Mouse (Mus musculus): ENCODE measurements around the gene Cops2. TPM values are rescaled to one million over a fixed set of nuclear protein-coding genes. Genes with fewer than 3 reads are reported as not detected.

The Cops2 gene
- 63.6 and 80.4 TPM in 2 replicates for polyA plus RNA-seq (2015; fragmentation: Nextera tagmentation; extraction: Ambion mirVana)

DNA sequence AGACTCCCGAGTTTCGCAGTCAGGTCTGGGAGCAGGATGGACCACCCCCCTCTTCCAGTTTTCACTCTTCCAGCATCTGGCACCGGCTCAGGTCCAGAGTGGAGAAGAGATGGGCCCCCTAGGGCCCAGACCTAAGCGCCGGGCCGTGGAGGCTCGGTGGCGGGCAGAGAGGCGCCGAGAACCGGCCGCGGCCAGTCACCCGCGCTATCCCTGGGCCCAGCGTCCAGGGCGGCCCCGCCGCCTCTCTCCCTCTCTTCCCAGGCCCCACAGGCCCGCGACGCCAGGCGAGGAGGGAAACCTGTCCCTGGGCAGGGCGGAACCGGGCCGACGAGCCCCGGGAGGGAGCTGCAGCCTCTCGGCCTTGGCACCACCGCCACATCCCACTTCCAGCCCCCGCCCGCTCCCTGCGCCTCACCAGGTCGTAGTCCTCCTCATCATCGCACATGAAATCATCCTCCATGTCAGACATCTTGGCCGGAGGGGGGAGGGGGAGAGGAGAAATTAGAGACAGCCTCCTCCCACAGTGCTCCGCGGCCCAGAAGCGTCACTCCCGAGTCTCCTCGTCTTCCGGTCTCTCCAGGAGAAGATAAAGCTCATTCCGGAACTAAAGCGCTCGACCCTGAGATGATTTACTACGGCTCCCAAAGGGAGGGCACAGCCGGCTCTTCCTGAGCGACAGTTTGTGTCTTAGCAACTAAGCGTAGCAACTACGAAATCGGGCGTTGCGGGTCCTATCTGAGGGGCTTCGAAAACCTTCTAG lies at the start of gene Cops2, which contains the start of gene Galk2:
Gene Cops2 (minus strand): TSS at position 619 of the 760 bp plus-strand sequence.
Gene Galk2 (plus strand): TSS at position 589 of the 760 bp plus-strand sequence.
- H3K27me3 ChIP-seq (replicated peaks; ENCODE audit: control insufficient read depth, insufficient read depth, low read length): no peaks in the 10 kb centered on the region
- ATAC-seq: peak; percentile 99
- H3K27ac ChIP-seq (ENCODE audit: low read length): peak within 1 kb of the TSS; percentile 82
- peak within 1 kb of the TSS; percentile 80 for H3K4me3 ChIP-seq (replicated peaks; ENCODE audit: low read length)
- H3K9me3 ChIP-seq (ENCODE audit: control insufficient read depth, low read length): no peaks in the 10 kb centered on the region
- peak within 1 kb of the TSS; percentile 89 for H3K9ac ChIP-seq (replicated peaks; ENCODE audit: low read depth, low read length)
- peaks cover 9% of the 10 kb centered on the region for H3K4me1 ChIP-seq (replicated peaks; ENCODE audit: control insufficient read depth, insufficient read depth, low read length)
- under 1% methylated on average over 49 of the region's 54 CpGs for WGBS
- H3K4me2 ChIP-seq (ENCODE audit: low read length): peak within 1 kb of the TSS; percentile 70
- no peaks in the 10 kb centered on the region for H3K36me3 ChIP-seq (ENCODE audit: control insufficient read depth, insufficient read depth)

DNA sequence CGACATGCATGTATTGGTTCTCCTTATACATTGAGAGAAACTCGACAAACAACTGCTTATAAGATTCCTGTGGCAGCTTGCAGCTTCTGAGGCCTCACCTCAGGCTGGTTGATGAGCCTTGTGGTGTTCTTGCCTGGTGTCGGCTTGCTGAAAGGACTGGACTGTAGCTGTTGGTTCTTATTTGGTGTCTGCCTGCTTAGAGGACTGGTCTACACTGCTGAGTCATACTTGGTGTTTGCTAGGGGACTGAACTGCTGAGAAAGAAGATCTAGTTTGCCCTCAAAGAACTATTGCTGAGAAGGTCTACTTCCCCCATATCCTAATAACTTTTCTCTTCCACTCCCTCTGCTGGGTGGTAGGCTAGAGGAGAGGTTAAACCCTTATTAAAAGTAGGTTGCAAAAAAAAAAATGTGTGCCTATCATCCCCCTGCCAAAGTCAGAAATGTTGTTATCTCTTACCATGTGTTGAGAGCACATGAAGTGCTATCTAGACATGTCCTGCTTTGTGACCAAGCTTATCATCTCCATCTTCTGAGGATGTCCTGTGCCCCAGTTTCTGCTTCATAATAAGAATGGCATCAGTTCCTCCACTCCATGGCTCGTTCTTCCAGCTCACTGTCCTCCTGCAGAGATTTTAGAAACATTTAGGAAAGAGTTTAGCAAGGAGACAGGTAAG lies 48.8 kb upstream of the Cops2 start:
- no peak overlapping the region for H3K4me2 ChIP-seq (ENCODE audit: low read length)
- H3K4me1 ChIP-seq (replicated peaks; ENCODE audit: control insufficient read depth, insufficient read depth, low read length): 0 out of 2 replicates have a peak, but pooled peaks cover 4% of the 10 kb centered on the region
- no peak for ATAC-seq
- H3K36me3 ChIP-seq (ENCODE audit: control insufficient read depth, insufficient read depth): no peaks in the 10 kb centered on the region
- H3K4me3 ChIP-seq (replicated peaks; ENCODE audit: low read length): no peak overlapping the region
- 86% methylated on average over 4 of the region's 4 CpGs for WGBS
- no peak overlapping the region for H3K9ac ChIP-seq (replicated peaks; ENCODE audit: low read depth, low read length)
- no peak overlapping the region for H3K27ac ChIP-seq (ENCODE audit: low read length)
- H3K27me3 ChIP-seq (replicated peaks; ENCODE audit: control insufficient read depth, insufficient read depth, low read length): no peaks in the 10 kb centered on the region
- H3K9me3 ChIP-seq (ENCODE audit: control insufficient read depth, low read length): no peaks in the 10 kb centered on the region

DNA sequence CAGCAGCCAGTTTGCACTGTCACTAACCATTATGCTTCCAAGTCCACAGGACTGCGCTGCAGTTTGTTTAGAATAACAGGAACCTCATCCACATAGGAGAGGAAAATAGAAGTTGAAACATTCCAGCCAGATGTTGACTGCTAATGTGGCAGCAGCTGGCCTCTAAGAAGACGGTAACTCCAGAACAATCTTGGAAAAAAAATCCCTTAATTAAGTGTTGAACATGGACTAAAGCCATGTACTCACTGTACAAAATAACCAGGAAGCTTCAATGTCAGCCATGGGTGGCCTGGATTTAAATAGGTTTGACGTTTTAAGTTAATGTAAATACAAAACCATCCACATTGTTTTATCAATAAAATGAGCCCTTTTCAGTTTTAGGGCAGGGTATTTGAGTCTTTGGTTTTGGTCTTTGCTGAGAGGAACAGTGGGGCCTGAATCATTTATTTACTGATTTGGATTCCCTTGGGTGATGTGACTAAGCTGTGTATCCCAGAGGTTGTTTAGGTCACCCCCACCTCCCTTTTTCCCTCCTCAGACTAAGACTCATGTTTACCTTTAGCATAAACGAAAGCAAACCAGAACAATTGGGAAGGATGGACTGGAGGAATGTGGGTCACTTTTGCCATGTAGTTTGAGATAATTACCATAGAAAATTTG lies 47.6 kb upstream of the Cops2 start:
- 83% methylated on average over 4 of the region's 4 CpGs for WGBS
- Histone ChIP-seq H3K9me3 (ENCODE audit: control insufficient read depth, low read length) (no peaks in the 10 kb centered on the region), H3K4me3 (replicated peaks; ENCODE audit: low read length) (no peak overlapping the region), H3K4me2 (ENCODE audit: low read length) (no peak overlapping the region), H3K9ac (replicated peaks; ENCODE audit: low read depth, low read length) (no peak overlapping the region), H3K4me1 (replicated peaks; ENCODE audit: control insufficient read depth, insufficient read depth, low read length) (0 out of 2 replicates have a peak, but pooled peaks cover 4% of the 10 kb centered on the region), H3K27ac (ENCODE audit: low read length) (no peak overlapping the region), H3K36me3 (ENCODE audit: control insufficient read depth, insufficient read depth) (no peaks in the 10 kb centered on the region), H3K27me3 (replicated peaks; ENCODE audit: control insufficient read depth, insufficient read depth, low read length) (no peaks in the 10 kb centered on the region)
- no peak for ATAC-seq

DNA sequence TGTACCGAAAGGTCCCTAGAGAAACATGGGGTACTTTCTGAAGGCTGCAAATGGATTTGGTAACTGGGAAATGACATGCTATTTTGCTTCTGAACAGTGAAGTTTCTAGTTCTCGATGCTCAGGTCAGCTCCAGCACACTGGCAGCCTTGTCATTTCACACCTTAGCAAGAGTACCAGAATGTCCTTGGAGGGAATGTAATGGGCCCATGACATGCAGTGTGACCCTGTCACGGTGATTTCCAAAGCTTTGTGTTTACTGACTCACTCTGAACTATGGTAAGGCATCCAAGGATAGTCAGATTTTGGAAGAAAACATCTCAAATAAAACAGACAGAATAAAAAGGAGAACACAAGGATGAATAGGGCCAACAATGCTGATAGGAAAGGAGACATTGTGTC lies 42.5 kb upstream of the Cops2 start:
- no peak overlapping the region for H3K4me3 ChIP-seq (replicated peaks; ENCODE audit: low read length)
- no peak overlapping the region for H3K27ac ChIP-seq (ENCODE audit: low read length)
- no peak overlapping the region for H3K9ac ChIP-seq (replicated peaks; ENCODE audit: low read depth, low read length)
- no peak overlapping the region for H3K4me2 ChIP-seq (ENCODE audit: low read length)
- H3K36me3 ChIP-seq (ENCODE audit: control insufficient read depth, insufficient read depth): no peaks in the 10 kb centered on the region
- H3K4me1 ChIP-seq (replicated peaks; ENCODE audit: control insufficient read depth, insufficient read depth, low read length): no peaks in the 10 kb centered on the region
- H3K27me3 ChIP-seq (replicated peaks; ENCODE audit: control insufficient read depth, insufficient read depth, low read length): no peaks in the 10 kb centered on the region
- ATAC-seq: no peak
- H3K9me3 ChIP-seq (ENCODE audit: control insufficient read depth, low read length): no peaks in the 10 kb centered on the region
- WGBS: 94% methylated on average over 3 of the region's 3 CpGs

DNA sequence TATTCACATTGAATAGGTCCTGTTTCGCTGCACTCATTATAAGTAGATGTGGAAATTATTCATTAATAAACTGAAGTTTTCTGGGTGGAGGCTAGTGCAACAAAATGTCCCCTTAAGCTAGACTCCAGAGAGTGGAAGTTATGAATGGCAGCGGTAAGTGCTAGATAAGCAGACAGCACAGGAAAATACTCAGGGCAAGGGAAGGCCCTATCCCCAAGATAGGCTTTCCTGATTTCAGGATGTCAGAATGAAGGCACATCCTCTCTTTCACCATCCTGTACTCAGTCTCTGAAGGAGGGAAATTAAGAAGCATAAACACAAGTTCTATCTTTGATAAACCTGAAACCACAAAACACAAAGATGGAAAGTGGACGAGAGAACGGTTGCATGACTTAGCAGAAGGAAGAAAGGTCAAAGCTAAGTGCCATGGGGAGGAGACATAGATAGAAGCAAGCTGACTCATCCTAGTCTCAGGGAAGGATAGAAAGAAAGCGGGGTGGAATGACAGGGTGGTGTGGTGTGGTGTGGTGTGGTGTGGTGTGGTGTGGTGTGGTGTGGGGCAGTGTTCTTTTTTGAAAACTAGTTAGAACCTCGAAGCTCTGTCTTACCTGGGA lies 42.0 kb upstream of the Cops2 start:
- no peak for ATAC-seq
- no peak overlapping the region for H3K27ac ChIP-seq (ENCODE audit: low read length)
- no peaks in the 10 kb centered on the region for H3K36me3 ChIP-seq (ENCODE audit: control insufficient read depth, insufficient read depth)
- H3K4me2 ChIP-seq (ENCODE audit: low read length): no peak overlapping the region
- no peaks in the 10 kb centered on the region for H3K9me3 ChIP-seq (ENCODE audit: control insufficient read depth, low read length)
- H3K4me1 ChIP-seq (replicated peaks; ENCODE audit: control insufficient read depth, insufficient read depth, low read length): no peaks in the 10 kb centered on the region
- H3K9ac ChIP-seq (replicated peaks; ENCODE audit: low read depth, low read length): no peak overlapping the region
- 93% methylated on average over 6 of the region's 6 CpGs for WGBS
- H3K27me3 ChIP-seq (replicated peaks; ENCODE audit: control insufficient read depth, insufficient read depth, low read length): no peaks in the 10 kb centered on the region
- H3K4me3 ChIP-seq (replicated peaks; ENCODE audit: low read length): no peak overlapping the region

DNA sequence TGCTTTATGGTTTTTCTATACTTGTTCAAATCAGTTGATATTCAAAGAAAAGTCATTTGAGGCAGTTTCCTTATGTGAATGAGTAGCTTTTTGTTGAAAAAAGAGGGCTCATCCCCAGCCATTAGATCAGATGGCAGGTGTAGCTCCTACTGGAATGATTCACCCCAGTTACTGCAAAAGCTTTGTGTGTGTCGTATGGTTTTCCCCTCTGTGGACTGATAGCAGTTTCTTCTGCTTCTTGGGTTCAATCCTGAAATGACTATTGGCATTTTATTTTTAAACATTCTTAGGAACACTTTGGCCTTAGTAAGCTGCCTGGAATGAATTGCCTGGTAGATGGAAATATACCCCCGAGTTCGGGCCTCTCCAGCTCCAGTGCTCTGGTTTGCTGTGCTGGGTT lies 37.4 kb upstream of the Cops2 start:
- no peaks in the 10 kb centered on the region for H3K9me3 ChIP-seq (ENCODE audit: control insufficient read depth, low read length)
- H3K4me2 ChIP-seq (ENCODE audit: low read length): no peak overlapping the region
- no peaks in the 10 kb centered on the region for H3K27me3 ChIP-seq (replicated peaks; ENCODE audit: control insufficient read depth, insufficient read depth, low read length)
- WGBS: 89% methylated on average over 3 of the region's 3 CpGs
- ATAC-seq: no peak
- no peak overlapping the region for H3K4me3 ChIP-seq (replicated peaks; ENCODE audit: low read length)
- no peaks in the 10 kb centered on the region for H3K4me1 ChIP-seq (replicated peaks; ENCODE audit: control insufficient read depth, insufficient read depth, low read length)
- no peak overlapping the region for H3K27ac ChIP-seq (ENCODE audit: low read length)
- H3K9ac ChIP-seq (replicated peaks; ENCODE audit: low read depth, low read length): no peak overlapping the region
- H3K36me3 ChIP-seq (ENCODE audit: control insufficient read depth, insufficient read depth): no peaks in the 10 kb centered on the region

DNA sequence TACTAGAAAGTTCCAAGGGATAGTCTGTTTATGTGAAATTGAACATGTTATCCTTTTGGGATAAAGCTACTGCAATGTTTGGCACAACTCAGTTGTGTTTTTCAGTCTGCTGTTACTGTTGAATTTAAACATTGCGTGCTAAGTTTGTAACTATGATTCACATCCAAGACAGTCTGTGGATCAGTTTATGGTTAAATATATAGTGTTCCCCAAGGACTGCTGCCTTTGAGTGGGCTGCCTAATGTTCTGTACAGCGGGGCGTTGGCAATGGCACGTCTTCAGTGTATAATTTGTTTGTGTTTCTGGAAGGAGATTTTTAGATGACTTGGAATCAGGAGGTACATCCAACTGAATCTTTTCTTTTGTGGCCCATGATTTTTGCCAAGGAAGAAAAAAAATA lies 36.2 kb upstream of the Cops2 start:
- Histone ChIP-seq H3K4me3 (replicated peaks; ENCODE audit: low read length) (no peak overlapping the region), H3K27ac (ENCODE audit: low read length) (no peak overlapping the region), H3K9me3 (ENCODE audit: control insufficient read depth, low read length) (no peaks in the 10 kb centered on the region), H3K4me1 (replicated peaks; ENCODE audit: control insufficient read depth, insufficient read depth, low read length) (no peaks in the 10 kb centered on the region), H3K4me2 (ENCODE audit: low read length) (no peak overlapping the region), H3K36me3 (ENCODE audit: control insufficient read depth, insufficient read depth) (no peaks in the 10 kb centered on the region), H3K27me3 (replicated peaks; ENCODE audit: control insufficient read depth, insufficient read depth, low read length) (no peaks in the 10 kb centered on the region), H3K9ac (replicated peaks; ENCODE audit: low read depth, low read length) (no peak overlapping the region)
- 94% methylated on average over 4 of the region's 4 CpGs for WGBS
- no peak for ATAC-seq

DNA sequence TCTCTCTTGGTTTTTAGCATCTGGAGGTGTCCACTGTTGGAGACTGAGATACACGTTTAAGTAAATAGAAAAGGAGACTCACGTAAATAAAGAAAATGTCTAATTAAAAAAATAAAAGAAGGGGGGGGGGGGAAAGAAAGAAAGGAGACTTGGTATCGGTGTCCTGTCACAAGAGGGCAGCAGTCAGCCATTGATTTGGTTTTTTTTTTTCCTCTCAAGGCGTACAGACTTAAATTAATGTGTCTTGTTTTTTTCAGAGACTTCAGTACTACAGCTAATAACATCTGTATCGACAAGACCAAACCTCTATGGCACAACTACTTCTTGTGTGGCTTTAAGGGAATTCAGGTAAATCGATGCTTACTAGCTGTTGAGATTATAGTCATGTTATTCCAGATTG lies 34.2 kb upstream of the Cops2 start:
- H3K4me3 ChIP-seq (replicated peaks; ENCODE audit: low read length): no peak overlapping the region
- ATAC-seq: no peak
- H3K9me3 ChIP-seq (ENCODE audit: control insufficient read depth, low read length): no peaks in the 10 kb centered on the region
- no peak overlapping the region for H3K4me2 ChIP-seq (ENCODE audit: low read length)
- no peaks in the 10 kb centered on the region for H3K36me3 ChIP-seq (ENCODE audit: control insufficient read depth, insufficient read depth)
- no peaks in the 10 kb centered on the region for H3K4me1 ChIP-seq (replicated peaks; ENCODE audit: control insufficient read depth, insufficient read depth, low read length)
- 31% methylated on average over 6 of the region's 6 CpGs for WGBS
- no peak overlapping the region for H3K27ac ChIP-seq (ENCODE audit: low read length)
- H3K9ac ChIP-seq (replicated peaks; ENCODE audit: low read depth, low read length): no peak overlapping the region
- no peaks in the 10 kb centered on the region for H3K27me3 ChIP-seq (replicated peaks; ENCODE audit: control insufficient read depth, insufficient read depth, low read length)

Measured in forebrain, embryonic 16.5 days (tissue).